In the genomic region with DNA sequence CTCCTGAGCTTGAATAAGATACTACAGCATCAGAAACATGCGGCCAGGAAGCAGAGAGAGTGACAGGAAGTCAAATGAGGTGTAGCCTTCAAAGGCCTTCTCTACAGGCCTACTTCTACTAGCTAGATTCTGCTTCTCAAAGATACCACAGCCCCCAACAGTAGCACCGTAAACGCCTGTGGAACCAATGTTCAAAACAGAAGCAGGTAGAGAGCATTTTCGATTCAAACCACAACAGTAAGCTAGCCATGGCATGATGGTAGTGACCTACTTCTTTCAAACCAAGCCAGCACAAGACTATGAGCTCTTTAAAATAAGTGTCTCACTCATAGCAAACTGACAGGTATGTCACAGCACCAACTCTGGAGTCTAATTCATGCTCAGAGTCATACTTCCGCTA, we compare ENCODE assay signal across 14 mouse cellular contexts.
DNase-seq lines count a peak whose midpoint lies in the region; ATAC-seq lines count a peak whose summit lies in the region.
"Had no signal": no experiment of that assay in that cellular context is flagged by ENCODE, and none has a peak within 500 bp of the region (broad histone marks: within the 10 kb centered on the region; RNA-seq: fewer than 3 reads in every experiment).

No protein-coding gene starts in this region.

- intact Hi-C loops in heart, postnatal 36 days (cut with DNase I), result no loop called here

- peak; percentile 75 for DNase-seq in CD4-positive helper T cell, adult 2 months (ENCODE audit: low read depth, low spot score)
- DNase-seq in CD8-positive naive resting alpha-beta T cell, adult 2 months (ENCODE audit: low read depth in 2 of 2, low spot score in 2 of 2), result peak; percentile 69 to 72
- peak; percentile 88 for DNase-seq in naive thymus-derived CD4-positive, alpha-beta T cell, adult 2 months (ENCODE audit: low read depth)
- DNase-seq in thymus, postnatal 14 days, result peak; percentile 78
- no peak for DNase-seq in layer of hippocampus, adult 8-10 months (ENCODE audit: low spot score in 2 of 2)
- DNase-seq in heart, postnatal 36 days, result no peak
- DNase-seq: cerebellum, adult 11-12 months; cerebellum, postnatal 14 days; gastrocnemius, adult 2 months; kidney, adult 2 months; kidney, postnatal 10 days; lung, postnatal 4 days had no signal

- ATAC-seq in frontal cortex, adult (ENCODE audit: low TSS enrichment), result no peak
- ATAC-seq: midbrain, embryonic 15.5 days had no signal

Comparison
In these comparisons a context has a peak if more than half of its experiments do, and no peak if none do; other contexts are left out.
1. DNase-seq: peak in CD4-positive helper T cell, adult 2 months (single experiment), CD8-positive naive resting alpha-beta T cell, adult 2 months (2 of 2), naive thymus-derived CD4-positive, alpha-beta T cell, adult 2 months (single experiment) and thymus, postnatal 14 days (single experiment); none in layer of hippocampus, adult 8-10 months (0 of 2) and heart, postnatal 36 days (0 of 2).